Mouse (Mus musculus) heart, adult 2 months (tissue): ENCODE data around the gene Gmnn.

ENCODE experiments used
- CTCF ChIP-seq: fragments of 200-600 bp; IDR thresholded peaks from 2 replicates; pipeline ENCODE4 v1.8.1; 2022; ENCODE audit warnings: antibody characterized with exemption, mild to moderate bottlenecking, moderate library complexity
- EP300 ChIP-seq: fragments of 200-500 bp; IDR thresholded peaks from 2 replicates; pipeline ENCODE4 v1.6.1; 2011; ENCODE audit warnings: low read depth, low read length, control low read depth; ENCODE audit not compliant: insufficient read depth
- POLR2A ChIP-seq: fragments of 200-500 bp; IDR thresholded peaks from 2 replicates; pipeline ENCODE4 v1.6.1; 2011; ENCODE audit warnings: mild to moderate bottlenecking, low read depth, low read length, control low read depth; ENCODE audit not compliant: insufficient read depth

DNA sequence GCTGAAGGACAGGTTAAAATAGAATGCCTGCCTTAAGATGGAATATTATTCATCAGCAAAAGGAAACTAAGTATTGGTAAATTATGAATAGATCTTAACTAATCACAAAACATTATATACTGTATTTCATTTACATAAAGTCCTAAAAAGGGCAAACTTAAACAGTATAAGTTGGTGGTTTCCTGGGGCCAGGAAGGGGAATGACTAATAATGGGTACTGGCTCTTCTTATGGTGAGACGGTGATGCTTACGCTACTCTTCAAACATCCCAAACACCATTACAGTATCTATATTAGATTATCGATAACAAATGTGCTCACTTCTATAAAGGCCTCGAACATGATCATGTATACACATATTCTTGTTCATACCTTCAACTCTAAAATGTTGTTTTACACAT, 37.0 kb upstream of the Gmnn start:
- TF ChIP-seq CTCF (no peak), POLR2A (no peak), EP300 (no peak)
